Mouse (Mus musculus): ENCODE data around the gene Rdh9. TPM values are rescaled to one million over a fixed set of nuclear protein-coding genes. Genes with fewer than 3 reads are reported as not detected.
A peak's percentile ranks its signal among the peaks of the same experiment; 100 is the strongest.

Rdh9 gene
- polyA plus RNA-seq, 1 experiment from 2014 or later = 0.09 TPM

DNA sequence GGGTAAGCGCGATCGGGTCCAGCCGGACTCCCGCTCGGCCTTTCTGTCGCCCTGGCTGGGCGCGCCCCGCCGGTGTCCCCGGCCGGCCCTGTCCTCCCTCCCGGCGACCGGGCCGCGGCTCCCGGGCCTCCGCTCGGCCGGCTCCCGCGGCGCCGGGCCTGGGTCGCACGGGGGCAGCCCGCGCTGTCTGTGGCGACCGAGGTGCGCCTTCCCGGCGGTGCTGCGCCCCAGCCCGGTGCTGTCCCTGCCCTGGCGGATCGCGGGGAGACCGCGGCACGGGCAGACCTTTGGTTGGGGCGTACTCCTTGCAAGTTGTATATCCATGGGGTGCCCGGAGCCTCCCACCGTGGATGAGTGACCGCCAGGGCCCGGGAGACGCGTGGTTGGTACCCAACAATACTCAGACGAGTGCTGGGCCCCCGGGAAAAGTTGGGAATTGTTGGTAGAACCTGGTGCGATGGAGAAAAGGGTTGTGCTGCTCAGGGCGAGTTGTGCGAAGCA, 36.5 kb upstream of the Rdh9 start:
- ATAC-seq = peak; percentile 77
- H3K4me2 ChIP-seq (replicated peaks) = peak overlapping the region; percentile 77

DNA sequence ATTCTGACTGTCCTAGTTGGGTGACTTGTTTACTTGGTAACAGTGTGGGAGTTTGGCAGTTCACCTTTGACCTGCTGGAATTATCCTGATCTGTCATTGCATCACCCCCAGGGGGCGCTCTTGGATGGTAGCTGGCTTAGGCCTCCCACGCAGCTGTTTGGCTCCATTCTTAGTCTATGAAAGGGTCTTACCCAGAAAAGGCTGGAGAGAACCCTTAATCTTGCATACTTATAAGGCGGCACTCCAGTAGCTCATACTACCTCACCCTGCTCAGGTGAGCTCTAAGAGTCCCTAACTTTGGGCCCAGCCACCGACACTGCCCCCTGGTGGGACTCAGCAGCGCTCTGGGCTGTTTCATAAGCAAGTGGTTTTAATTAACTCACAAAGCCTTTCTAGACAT, 31.5 kb upstream of the Rdh9 start:
- Histone ChIP-seq H3K4me2 (replicated peaks) (no peak overlapping the region), H3K9me3 (no peaks in the 10 kb centered on the region), H3K4me3 (replicated peaks) (no peak overlapping the region), H3K27me3 (no peaks in the 10 kb centered on the region), H3K9ac (replicated peaks) (no peak overlapping the region), H3K4me1 (replicated peaks) (peaks cover 20% of the 10 kb centered on the region), H3K27ac (no peak overlapping the region), H3K36me3 (peaks cover 77% of the 10 kb centered on the region)
- WGBS = 67% methylated on average over 5 of the region's 5 CpGs
- ATAC-seq = no peak

More for the DNA sequence above, 36.5 kb upstream of the Rdh9 start:
- H3K27me3 ChIP-seq = peaks cover 9% of the 10 kb centered on the region; the same call in 1 of the 2 replicates
- peaks cover 35% of the 10 kb centered on the region for H3K36me3 ChIP-seq
- WGBS = under 1% methylated on average over 55 of the region's 55 CpGs
- H3K4me3 ChIP-seq (replicated peaks) = peak overlapping the region; percentile 96
- H3K9ac ChIP-seq (replicated peaks) = peak overlapping the region; percentile 95
- H3K27ac ChIP-seq = peak overlapping the region; percentile 82
- peaks cover 12% of the 10 kb centered on the region for H3K4me1 ChIP-seq (replicated peaks)
- H3K9me3 ChIP-seq = no peaks in the 10 kb centered on the region

DNA sequence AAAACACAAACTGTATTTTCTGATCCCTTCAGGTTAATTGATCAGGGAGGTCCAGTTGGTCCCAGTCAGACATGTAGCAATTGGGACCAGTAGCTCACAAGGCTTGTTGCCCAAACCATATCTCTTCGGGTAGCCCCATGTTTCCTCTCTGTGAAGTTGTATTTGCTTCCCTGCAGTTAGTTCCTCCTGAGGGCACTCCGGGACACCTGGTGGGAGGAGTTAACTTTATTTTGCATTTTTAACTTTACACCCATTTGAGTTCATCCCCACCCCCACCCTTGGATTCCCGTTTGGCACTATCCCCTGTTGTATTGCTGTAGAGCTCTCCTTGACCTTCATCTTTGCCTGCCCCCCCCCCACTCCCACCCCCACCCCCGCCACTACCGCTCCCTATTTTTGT, 30.3 kb upstream of the Rdh9 start:
- no peak overlapping the region for H3K27ac ChIP-seq
- no peak for ATAC-seq
- no peaks in the 10 kb centered on the region for H3K9me3 ChIP-seq
- no peaks in the 10 kb centered on the region for H3K27me3 ChIP-seq
- WGBS = 80% methylated on average over 5 of the region's 5 CpGs
- H3K9ac ChIP-seq (replicated peaks) = no peak overlapping the region
- H3K4me2 ChIP-seq (replicated peaks) = no peak overlapping the region
- no peak overlapping the region for H3K4me3 ChIP-seq (replicated peaks)
- H3K4me1 ChIP-seq (replicated peaks) = peaks cover 15% of the 10 kb centered on the region
- peaks cover 77% of the 10 kb centered on the region for H3K36me3 ChIP-seq

DNA sequence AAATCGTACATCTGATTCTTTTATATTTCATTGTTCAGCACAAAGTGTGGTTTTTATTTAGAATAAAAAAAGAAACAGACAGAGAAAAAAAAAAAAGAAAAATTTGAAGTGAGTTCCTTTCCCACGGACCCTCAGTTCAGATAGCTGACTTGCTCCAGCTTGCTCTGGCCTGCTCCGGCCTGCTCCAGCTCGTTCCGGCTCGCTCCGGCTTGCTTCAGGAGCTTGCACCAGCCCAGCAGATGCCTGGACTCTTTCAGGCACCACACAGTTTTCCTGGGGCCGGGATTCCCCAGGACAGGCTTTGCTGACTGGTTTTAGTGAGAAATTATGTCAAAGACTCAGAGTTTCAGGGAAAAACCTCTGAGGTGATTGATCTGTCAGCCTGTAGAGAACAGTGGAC, 28.9 kb upstream of the Rdh9 start:
- Histone ChIP-seq H3K9me3 (no peaks in the 10 kb centered on the region), H3K4me3 (replicated peaks) (no peak overlapping the region), H3K36me3 (peaks cover 67% of the 10 kb centered on the region), H3K9ac (replicated peaks) (no peak overlapping the region), H3K27ac (no peak overlapping the region), H3K4me2 (replicated peaks) (no peak overlapping the region), H3K4me1 (replicated peaks) (peaks cover 12% of the 10 kb centered on the region), H3K27me3 (no peaks in the 10 kb centered on the region)
- WGBS = 95% methylated on average over 8 of the region's 8 CpGs
- ATAC-seq = no peak

DNA sequence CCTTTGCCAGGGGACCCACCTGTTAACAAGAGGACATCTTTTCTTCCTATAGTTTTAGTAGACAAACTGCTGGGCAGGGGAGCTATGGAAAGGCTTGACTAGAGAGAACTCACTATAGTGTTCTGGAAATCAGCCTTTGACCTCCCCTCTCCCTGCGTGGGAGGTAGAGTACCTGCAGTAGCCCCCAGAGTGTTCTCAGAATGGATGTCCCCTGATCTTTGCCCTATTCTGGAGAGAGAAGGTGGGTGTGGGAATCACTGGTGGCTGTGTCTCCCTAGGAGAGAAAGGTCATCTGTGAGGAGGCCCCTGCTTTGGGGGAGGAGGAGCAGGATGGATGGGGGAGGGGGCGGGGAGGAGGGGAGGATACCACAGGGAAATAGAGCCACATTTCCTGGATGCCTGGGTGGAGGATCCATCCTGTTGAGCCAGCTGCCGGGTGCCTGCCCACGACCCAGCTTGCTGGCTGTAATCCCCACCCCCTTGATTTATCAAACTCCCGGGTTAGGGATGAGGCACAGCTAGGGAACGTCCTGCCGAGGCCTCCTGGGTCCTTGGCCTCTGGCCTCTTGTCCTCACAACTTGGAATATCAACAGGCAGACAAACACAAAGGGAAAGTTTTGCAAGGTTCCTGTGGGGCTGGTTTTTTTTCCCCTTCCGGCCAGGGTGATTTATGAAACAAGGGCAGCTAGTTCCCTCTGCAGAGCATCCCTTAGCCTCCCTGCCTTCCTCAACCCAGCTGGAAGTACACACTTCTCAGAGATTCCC, 27.2 kb upstream of the Rdh9 start:
- H3K36me3 ChIP-seq = peaks cover 49% of the 10 kb centered on the region
- no peak overlapping the region for H3K9ac ChIP-seq (replicated peaks)
- 19% methylated on average over 8 of the region's 8 CpGs for WGBS
- no peak overlapping the region for H3K4me3 ChIP-seq (replicated peaks)
- ATAC-seq = no peak
- peaks cover 12% of the 10 kb centered on the region for H3K4me1 ChIP-seq (replicated peaks)
- H3K27ac ChIP-seq = no peak overlapping the region
- H3K27me3 ChIP-seq = no peaks in the 10 kb centered on the region
- H3K4me2 ChIP-seq (replicated peaks) = no peak overlapping the region
- no peaks in the 10 kb centered on the region for H3K9me3 ChIP-seq

DNA sequence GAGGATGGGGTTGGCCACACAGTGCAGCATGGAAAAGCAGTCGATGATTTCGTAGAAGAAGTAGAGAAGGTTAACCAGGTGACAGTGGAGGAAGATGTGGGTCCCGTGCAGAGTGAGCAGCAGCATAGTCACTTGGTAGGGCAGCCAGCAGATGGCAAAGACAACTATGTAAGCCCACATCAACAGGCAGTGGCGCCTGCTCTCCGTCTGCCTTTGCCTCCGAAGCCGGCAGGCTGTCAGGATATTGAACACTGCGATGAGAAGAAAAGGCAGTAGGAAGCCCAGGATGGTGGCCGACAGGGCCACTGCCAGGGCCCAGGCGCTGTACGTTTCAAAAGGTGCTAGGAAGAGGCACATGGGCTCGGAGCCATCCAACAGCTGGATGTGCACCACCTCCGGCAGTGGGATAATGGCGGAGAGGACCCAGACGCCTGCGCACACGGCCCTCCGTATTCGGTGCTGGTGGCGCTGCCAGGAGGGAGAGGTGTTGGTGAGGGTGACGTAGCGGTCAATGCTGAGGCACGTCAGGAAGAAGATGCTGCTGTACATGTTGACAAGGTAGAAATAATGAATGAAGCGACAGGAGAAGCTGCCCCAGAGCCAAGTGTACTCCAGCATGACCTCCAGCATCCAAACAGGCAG, 25.9 kb upstream of the Rdh9 start:
- Histone ChIP-seq H3K27me3 (no peaks in the 10 kb centered on the region), H3K4me3 (replicated peaks) (peak overlapping the region; percentile 26), H3K9me3 (no peaks in the 10 kb centered on the region), H3K36me3 (peaks cover 37% of the 10 kb centered on the region), H3K27ac (no peak overlapping the region), H3K4me2 (replicated peaks) (peak overlapping the region; percentile 41), H3K9ac (replicated peaks) (0 out of 2 replicates have a peak overlapping the region, but pooled peaks have one; percentile 41), H3K4me1 (replicated peaks) (peaks cover 12% of the 10 kb centered on the region)
- ATAC-seq = no peak
- WGBS = 50% methylated on average over 24 of the region's 24 CpGs

DNA sequence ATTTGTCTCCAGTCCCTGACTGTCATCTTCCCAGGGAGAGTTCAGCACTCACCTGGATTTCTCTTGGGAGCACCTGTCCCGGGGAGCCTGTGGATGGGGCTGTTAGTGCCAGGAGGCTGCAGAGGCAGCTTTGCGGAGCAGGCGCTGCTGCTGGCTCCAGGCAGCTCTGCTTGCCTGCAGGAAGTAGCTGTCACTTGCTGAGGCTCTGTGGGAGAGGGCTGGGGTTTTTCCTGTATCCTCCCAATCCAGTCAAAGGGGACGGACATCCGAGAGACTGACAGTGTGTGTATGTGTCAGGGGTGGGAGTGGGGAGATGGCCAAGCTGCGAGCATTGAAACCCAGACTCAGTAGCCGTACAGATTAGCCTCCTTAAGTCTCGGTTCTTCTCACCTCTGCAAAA, 24.6 kb upstream of the Rdh9 start, which contains the start of gene Gpr182:
Gpr182 (minus strand) TSS at position 185 of the 400 bp plus-strand sequence.
- 63% methylated on average over 8 of the region's 8 CpGs for WGBS
- H3K4me2 ChIP-seq (replicated peaks) = no peak within 1 kb of the TSS

DNA sequence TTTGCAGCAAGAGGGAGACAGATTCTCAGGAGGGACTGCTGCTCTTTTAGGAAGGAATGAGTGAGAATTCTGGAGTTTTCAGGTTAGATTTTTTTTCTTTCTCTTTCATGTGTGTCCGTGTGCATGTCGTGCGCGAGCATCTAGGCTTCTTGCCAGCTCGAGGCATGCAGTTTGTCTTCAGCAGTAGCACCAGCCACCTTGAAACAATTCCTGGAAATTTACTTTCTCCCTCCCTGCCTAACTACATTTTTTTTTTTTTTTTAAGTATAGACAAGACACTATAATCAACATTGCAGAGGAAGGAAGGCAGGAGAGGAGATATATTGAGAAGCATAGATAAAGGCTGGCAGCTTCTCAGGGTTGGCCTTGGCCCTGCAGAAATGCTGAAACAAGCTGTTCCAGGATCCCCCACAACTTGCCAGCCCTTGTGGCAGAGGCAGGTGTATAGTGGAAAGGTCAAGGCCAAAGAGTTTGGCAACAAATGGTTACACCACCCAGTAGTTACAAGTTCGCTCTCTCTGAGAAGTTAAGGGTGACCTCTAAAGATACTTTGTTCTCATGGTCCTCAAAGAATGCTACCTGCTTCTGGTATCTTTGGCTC, 21.5 kb upstream of the Rdh9 start:
- Histone ChIP-seq H3K9me3 (no peaks in the 10 kb centered on the region), H3K4me1 (replicated peaks) (peaks cover 4% of the 10 kb centered on the region; the same call in 1 of the 2 replicates), H3K4me3 (replicated peaks) (no peak overlapping the region), H3K9ac (replicated peaks) (no peak overlapping the region), H3K36me3 (no peaks in the 10 kb centered on the region), H3K4me2 (replicated peaks) (no peak overlapping the region), H3K27me3 (no peaks in the 10 kb centered on the region), H3K27ac (no peak overlapping the region)
- WGBS = 88% methylated on average over 6 of the region's 6 CpGs
- ATAC-seq = no peak

More for the DNA sequence above, 24.6 kb upstream of the Rdh9 start, which contains the start of gene Gpr182:
- no peak within 1 kb of the TSS for H3K4me3 ChIP-seq (replicated peaks)
- no peak for ATAC-seq
- 0 out of 2 replicates have a peak within 1 kb of the TSS, but pooled peaks have one; percentile 12 for H3K9ac ChIP-seq (replicated peaks)
- no peaks in the 10 kb centered on the region for H3K9me3 ChIP-seq
- no peaks in the 10 kb centered on the region for H3K27me3 ChIP-seq
- peaks cover 26% of the 10 kb centered on the region for H3K36me3 ChIP-seq
- peaks cover 12% of the 10 kb centered on the region for H3K4me1 ChIP-seq (replicated peaks)
- H3K27ac ChIP-seq = no peak within 1 kb of the TSS

DNA sequence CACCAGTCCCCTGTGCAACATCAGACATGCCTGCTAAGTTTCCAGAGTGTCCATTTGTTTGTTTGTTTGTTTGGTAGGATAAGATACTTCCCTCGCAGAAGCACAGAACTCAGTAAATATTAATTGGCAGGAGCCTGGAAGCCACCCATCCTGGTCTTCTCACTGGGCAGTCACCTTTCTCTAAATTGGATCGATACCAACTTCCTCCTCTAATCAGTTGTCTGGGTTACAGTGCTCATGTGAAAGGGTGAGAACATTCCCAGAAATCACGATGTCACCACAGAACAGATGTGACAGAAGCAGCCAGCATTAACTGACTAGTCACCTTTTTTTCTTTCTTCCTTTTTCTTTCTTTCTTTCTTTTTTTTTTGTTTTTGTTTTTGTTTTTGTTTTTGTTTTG, 20.9 kb upstream of the Rdh9 start:
- Histone ChIP-seq H3K4me1 (replicated peaks) (no peaks in the 10 kb centered on the region), H3K9me3 (no peaks in the 10 kb centered on the region), H3K9ac (replicated peaks) (no peak overlapping the region), H3K4me3 (replicated peaks) (no peak overlapping the region), H3K27me3 (no peaks in the 10 kb centered on the region), H3K4me2 (replicated peaks) (no peak overlapping the region), H3K36me3 (no peaks in the 10 kb centered on the region), H3K27ac (no peak overlapping the region)
- no peak for ATAC-seq
- 85% methylated on average over 3 of the region's 3 CpGs for WGBS

DNA sequence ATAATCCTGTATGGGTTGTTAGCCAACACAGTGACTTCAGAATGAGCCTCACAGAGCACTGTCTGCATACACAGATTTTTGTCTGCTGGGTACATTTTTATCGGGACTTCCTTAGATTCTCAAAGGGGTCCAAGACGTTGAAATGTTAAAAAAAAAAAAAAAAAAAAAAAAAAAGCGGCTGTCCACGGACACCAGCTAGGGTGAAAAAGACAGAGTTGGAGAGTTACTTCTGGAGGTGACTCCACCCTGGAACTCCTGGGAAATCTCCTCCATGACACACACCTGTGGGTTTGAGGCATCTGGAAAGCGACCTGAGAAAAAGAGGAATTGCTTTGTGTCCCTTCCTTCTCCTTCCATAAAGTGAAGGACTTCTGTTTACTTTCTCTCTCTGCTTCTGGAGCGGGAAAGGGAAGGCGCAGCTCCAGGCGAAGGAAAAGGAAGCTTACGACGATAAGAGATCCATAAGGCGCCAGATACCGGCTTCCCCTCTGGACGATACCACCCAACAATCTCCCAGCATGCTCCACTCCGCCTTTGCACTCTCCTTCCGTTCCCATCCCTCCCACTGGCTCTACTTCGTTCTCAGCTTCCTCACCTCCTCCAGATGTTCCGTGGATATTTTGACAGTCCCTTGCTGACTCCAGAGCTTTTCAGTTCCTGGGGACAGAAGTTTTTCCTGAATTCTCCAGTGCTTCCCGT, 20.3 kb upstream of the Rdh9 start:
- Histone ChIP-seq H3K27me3 (no peaks in the 10 kb centered on the region), H3K4me3 (replicated peaks) (no peak overlapping the region), H3K27ac (no peak overlapping the region), H3K4me1 (replicated peaks) (no peaks in the 10 kb centered on the region), H3K4me2 (replicated peaks) (peak overlapping the region; percentile 17), H3K9ac (replicated peaks) (no peak overlapping the region), H3K9me3 (no peaks in the 10 kb centered on the region), H3K36me3 (no peaks in the 10 kb centered on the region)
- ATAC-seq = no peak
- 47% methylated on average over 18 of the region's 18 CpGs for WGBS

DNA sequence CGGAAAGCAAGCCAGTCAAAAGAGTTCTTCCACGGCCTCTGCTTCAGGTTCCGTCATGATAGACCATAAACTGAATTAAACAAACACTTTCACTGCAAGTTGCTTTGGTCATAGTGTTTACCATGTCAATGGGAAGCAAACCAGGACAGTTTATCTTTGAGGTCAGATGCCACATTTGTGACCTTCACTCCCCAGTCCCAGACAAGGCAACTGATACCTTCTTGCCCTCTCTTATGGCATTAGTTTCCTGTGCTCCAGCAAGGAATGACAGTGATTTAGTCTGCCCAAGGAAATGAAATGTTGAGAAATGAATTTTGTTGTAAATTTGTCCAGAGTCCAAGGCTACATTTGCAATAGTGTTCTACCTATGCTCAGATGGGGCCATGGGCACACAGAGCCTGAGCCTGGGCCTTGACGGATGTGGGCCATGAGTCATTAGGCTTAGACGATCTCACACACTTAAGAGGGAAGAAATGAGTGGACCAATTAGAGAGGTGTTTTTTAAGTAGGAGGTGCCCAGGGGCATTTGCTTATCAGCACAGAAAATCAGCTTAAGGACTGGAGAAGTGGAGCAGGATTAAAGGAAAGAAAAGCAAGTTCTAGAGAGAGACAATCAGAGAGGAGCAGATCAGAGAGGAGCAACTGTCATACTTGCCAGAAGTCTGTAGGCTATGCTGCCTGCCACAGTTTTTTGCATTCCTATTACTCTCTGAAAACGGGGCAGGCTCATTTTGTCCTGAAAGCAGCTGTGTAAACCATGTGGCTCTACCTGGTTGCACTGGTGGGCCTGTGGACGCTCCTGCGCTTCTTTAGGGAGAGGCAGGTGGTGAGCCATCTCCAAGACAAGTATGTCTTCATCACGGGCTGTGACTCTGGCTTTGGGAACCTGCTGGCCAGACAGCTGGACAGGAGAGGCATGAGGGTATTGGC, 16.7 kb upstream of the Rdh9 start, which contains the start of the genes Rdh1 and Rdh16f1:
Rdh1 (plus strand) TSS at position 541 of the 930 bp plus-strand sequence.
Rdh16f1 (plus strand) TSS at position 607 of the 930 bp plus-strand sequence.
- ATAC-seq = no peak
- no peak within 1 kb of the TSS for H3K4me2 ChIP-seq (replicated peaks)
- no peaks in the 10 kb centered on the region for H3K36me3 ChIP-seq
- H3K4me3 ChIP-seq (replicated peaks) = no peak within 1 kb of the TSS
- no peak within 1 kb of the TSS for H3K27ac ChIP-seq
- no peaks in the 10 kb centered on the region for H3K9me3 ChIP-seq
- no peaks in the 10 kb centered on the region for H3K27me3 ChIP-seq
- 75% methylated on average over 9 of the region's 9 CpGs for WGBS
- H3K4me1 ChIP-seq (replicated peaks) = no peaks in the 10 kb centered on the region
- no peak within 1 kb of the TSS for H3K9ac ChIP-seq (replicated peaks)

Data from midbrain, embryonic 13.5 days (tissue).